Mouse (Mus musculus): ENCODE results near the gene Mobp. TPM values are rescaled to one million over a fixed set of nuclear protein-coding genes. Genes with fewer than 3 reads are reported as not detected.
A peak's percentile ranks its signal among the peaks of the same experiment; 100 is the strongest.

Mobp gene
- total RNA-seq, 2 experiments from 2014 or later, result not detected

DNA sequence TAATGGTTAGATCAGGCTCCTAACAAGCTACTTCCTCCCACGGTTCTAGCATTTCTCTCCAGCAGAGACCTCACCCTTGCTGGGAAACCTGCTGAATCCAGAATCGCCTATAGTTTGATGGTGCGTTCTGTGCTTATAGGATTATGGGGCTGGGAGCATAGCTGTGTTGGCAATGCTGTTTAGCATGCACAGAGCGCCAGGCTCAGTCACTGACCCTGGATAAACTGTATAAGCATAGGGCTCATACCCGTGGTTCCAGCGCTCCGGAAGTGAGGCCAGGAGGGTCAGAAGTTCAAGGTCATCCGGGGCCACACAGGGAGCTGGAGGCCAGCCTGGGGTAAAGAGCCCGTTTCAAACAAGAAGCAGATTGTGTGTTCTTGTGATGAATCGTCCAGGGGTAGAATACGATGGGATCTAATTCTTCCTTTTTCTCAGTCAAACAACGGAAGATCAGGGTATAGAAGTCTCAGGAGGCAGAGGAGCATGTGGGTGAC is 2.4 kb downstream of the Mobp start:
- no peak for TF ChIP-seq CTCF (IDR thresholded peaks at IDR 0.05)
- H3K27ac ChIP-seq, result no peak overlapping the region
- no peak overlapping the region for H3K4me3 ChIP-seq
- intact Hi-C loops (cut with DNase I), result no loop called here
- no peak for DNase-seq

DNA sequence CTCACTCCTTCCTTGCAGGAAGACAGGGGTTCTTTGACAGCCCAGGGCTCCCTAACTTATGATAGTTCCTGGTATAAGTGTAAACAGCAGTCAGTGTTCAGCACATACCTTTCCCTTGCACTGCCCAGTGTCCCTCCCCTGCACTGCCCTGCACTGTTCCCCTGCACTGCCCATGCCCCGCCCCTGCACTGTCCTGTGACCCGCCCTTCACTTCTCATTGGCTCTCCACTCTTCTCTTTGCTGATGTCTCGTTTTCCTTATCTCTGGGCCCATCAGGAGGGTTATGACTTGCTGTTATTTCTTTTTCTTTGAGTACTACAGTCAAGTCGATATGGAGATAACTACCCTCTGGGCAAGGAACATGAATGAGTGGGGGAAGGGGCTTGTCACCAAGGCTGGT is 8.5 kb downstream of the Mobp start:
- intact Hi-C loops (cut with DNase I), result no loop called here
- Histone ChIP-seq H3K4me3 (no peak overlapping the region), H3K27ac (no peak overlapping the region)
- TF ChIP-seq CTCF (IDR thresholded peaks at IDR 0.05), result no peak
- no peak for DNase-seq

DNA sequence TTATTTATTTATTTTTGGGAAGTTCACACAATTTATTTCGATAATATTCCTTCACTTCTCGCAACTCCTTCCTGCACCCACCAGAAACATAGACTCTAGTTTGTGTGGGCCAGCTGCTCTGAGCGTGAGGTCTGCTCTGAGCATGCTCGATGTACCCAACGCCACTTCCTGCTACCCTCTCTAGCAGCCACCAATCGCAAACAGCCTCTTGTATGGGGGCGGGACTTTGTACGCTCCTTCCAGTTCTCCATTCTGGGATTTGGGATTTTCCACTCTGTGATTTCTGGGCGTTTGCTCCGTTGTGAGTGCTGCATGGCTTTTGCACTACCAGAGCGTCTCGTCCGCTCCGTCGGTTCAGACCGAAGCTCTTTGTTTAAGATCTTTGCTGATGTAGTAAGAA is 14.4 kb downstream of the Mobp start:
- H3K27ac ChIP-seq, result no peak overlapping the region
- intact Hi-C loops (cut with DNase I), result no loop called here
- DNase-seq, result no peak
- no peak for TF ChIP-seq CTCF (IDR thresholded peaks at IDR 0.05)
- H3K4me3 ChIP-seq, result no peak overlapping the region

DNA sequence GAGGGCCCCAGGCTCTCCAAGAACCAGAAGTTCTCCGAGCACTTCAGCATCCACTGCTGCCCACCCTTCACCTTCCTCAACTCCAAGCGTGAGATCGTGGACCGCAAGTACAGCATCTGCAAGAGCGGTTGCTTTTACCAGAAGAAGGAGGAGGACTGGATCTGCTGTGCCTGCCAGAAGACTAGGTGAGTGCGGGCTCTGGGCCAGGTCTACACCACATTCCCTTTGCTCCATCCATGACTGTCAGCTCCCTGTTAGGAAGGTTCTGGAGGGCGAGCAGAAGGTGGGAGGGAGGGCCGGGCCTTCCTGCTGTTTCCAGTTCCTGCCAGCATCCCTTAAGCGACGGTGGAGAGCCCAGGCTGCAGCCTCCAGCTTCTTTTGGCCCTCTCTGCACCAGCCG is 18.3 kb downstream of the Mobp start:
- TF ChIP-seq CTCF (IDR thresholded peaks at IDR 0.05), result no peak
- DNase-seq, result no peak
- H3K27ac ChIP-seq, result no peak overlapping the region
- intact Hi-C loops (cut with DNase I), result no loop called here
- no peak overlapping the region for H3K4me3 ChIP-seq

DNA sequence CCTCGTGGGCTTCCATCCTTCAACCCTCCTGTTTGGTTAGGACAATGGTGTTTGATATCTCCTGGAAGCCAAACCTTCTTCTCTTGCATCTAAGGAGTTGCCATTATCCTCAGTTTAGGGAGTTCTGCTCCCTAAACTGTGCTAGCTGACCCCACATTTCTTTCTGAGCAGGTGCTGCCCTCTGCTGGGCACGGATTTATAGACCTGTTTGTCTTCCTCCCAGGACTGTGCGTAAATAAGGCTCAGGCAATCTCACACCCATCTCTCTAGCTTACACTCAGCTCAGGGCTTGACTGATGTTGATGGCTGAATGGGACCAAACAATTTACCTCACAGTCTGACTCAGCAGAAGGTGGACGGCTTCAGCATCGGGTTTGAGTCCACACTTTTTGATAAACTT is 21.8 kb downstream of the Mobp start:
- TF ChIP-seq CTCF (IDR thresholded peaks at IDR 0.05), result peak; percentile 63
- DNase-seq, result peak; percentile 50
- Histone ChIP-seq H3K27ac (no peak overlapping the region), H3K4me3 (no peak overlapping the region)
- intact Hi-C loops (cut with DNase I), result loop anchor here (2.0 kb wide), 1 partner anchor 30 kb away; no protein-coding TSS in a partner anchor

DNA sequence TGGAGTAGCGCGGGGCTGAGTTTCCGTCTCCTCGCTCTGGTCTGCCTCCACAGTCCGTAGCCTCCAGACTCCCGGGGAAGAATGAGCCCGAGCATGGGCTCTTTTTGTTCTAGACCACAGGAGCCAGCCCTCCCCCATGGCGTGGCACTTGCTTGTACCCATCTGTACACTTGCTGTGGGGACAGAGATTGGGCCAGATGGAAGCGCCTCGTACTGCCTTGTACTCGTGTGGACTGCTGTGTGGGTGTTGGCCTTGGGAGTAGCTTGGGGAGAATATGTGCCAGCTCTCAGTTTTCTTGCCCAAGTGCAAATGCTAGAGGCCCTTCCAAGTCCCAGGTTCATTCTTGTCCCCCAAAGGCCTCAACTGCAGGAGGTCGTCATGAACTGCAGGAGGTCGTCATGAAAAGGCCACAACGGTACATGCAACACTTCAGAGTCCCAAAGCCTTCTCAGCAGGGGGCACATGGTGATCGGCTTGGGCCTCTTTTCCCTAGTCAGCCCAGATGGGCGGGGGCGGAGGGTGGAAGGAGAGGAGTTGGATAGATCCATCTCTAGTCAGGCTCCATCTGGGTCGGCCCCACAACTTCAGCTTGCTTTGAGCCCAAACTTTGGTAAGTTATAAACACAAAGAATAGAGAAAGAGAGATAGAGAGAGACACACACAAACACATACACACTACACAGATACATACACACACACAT is 25.1 kb downstream of the Mobp start:
- no peak for TF ChIP-seq CTCF (IDR thresholded peaks at IDR 0.05)
- Histone ChIP-seq H3K4me3 (no peak overlapping the region), H3K27ac (no peak overlapping the region)
- DNase-seq, result no peak
- intact Hi-C loops (cut with DNase I), result no loop called here

DNA sequence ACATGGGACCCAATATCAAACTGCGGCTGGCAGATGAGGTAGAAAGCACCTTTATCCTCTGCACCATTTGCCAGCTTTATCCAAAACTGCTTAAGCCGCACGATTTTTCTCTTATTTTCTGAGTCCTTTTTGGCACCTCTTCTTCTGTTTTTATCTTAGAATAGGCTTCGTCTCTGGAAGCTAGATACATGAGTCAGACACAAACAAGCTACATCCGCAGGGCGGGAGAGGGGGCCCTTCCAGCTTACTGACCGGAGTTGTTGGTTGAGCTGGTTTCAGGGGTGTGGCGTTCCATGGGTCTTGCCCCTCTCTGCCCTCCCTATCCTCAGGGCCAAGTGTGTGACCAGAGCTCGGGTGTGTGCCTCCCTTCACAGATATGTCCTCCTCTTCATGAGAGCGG is 29.3 kb downstream of the Mobp start:
- no peak overlapping the region for H3K27ac ChIP-seq
- H3K4me3 ChIP-seq, result no peak overlapping the region
- no peak for TF ChIP-seq CTCF (IDR thresholded peaks at IDR 0.05)
- DNase-seq, result no peak
- intact Hi-C loops (cut with DNase I), result no loop called here

DNA sequence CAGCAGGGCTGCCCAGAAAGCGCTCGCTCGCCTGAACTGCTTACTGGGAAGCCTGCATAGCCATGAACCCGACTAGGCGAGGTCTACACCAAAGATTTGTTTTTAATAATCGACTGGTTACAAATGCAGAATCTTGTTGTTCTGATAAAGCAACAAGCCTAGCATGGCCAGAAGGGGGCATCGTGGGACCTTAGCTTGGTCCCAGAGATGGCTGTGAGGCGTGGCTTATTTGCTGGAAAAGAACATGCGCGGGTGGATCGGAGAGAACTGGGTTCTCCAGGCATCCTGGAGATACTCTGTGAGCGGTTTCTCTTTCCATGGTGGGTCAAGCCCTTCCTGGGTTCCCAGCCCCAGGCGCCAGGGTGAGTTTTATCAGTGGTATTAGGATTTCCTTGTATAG is 35.0 kb downstream of the Mobp start:
- DNase-seq, result peak; percentile 41
- intact Hi-C loops (cut with DNase I), result no loop called here
- TF ChIP-seq CTCF (IDR thresholded peaks at IDR 0.05), result peak; percentile 42
- H3K4me3 ChIP-seq, result no peak overlapping the region
- H3K27ac ChIP-seq, result no peak overlapping the region

DNA sequence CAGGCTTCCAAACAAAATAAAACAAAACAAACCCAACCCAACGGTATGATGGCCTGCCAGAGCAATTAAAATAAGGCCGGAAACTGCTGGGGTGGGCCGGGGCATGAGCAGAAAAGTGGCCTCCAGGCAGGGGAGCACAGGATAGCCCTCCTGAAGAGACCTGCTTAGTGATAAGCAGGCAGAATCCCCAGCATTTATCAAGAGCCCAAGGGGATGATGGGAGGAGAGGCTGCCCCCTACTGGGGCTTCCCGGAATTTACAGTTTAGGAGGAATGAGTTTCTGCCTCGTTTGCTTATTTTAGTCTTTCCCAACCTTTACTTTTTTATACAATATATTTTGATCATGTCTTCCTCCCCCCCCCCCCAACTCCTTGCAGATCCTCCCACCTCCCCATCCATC is 37.3 kb downstream of the Mobp start:
- peak; percentile 39 for TF ChIP-seq CTCF (IDR thresholded peaks at IDR 0.05)
- no peak overlapping the region for H3K27ac ChIP-seq
- no peak for DNase-seq
- no peak overlapping the region for H3K4me3 ChIP-seq
- intact Hi-C loops (cut with DNase I), result no loop called here

DNA sequence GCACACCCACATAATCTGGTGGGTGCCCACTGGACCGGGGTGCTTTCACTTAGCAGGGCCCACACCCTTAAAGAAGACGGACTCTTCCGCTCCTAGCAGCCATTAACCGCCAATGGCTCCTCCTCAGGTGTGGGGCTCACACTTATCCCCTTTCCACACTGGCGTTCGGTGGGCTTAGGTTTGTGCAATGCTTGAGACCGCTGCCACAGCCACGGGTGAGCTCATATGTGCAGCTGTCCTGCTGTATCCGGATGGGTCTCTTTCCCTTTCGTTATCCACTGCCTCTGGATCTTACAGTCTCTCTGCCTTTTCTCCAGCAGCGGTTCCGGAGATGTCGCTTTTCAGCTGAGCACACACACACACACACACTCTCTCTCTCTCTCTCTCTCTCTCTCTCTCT is 41.4 kb downstream of the Mobp start:
- no peak for TF ChIP-seq CTCF (IDR thresholded peaks at IDR 0.05)
- H3K27ac ChIP-seq, result no peak overlapping the region
- no peak for DNase-seq
- intact Hi-C loops (cut with DNase I), result loop anchor here (5.0 kb wide), 1 partner anchor 186 kb away; no protein-coding TSS in a partner anchor
- H3K4me3 ChIP-seq, result peak overlapping the region; percentile 58

DNA sequence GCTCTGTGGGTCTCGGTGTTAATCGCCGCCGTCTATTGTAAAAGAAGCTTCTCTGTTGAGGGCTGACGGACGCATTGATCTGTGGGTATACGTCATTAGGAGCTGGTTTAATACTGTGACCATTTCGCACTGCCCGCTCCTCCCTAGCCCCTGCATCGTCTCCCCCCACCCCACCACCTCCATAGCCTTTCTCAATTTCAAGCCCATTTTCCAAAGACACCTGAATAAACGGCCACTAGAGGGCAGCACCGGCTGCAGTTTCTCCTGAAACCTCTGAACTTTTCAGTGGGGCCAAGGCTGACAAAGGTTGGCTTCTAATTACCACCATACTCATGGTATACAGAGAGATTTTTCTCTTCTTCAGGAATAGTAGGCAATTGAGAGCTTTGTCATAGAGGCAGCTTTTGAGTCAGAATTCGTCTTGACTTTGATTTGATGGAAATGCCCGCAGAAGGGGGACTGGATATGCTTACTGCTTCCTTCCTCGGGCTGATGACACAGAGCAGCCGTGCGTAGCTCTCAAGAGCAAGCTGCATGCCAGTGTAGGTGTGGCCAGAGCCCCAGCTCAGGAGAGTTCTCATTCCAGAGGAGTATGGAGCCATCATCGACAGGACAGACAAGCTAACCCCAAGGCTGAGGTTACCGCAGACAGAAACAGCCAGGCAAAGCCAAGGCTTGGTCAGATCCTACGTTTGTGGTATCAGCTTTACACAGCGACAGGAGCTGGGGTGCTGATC is 42.0 kb downstream of the Mobp start:
- intact Hi-C loops (cut with DNase I), result loop anchor here (5.0 kb wide), 1 partner anchor 186 kb away; no protein-coding TSS in a partner anchor
- DNase-seq, result peak; percentile 80
- peak overlapping the region; percentile 58 for H3K4me3 ChIP-seq
- H3K27ac ChIP-seq, result no peak overlapping the region
- peak; percentile 76 for TF ChIP-seq CTCF (IDR thresholded peaks at IDR 0.05)

DNA sequence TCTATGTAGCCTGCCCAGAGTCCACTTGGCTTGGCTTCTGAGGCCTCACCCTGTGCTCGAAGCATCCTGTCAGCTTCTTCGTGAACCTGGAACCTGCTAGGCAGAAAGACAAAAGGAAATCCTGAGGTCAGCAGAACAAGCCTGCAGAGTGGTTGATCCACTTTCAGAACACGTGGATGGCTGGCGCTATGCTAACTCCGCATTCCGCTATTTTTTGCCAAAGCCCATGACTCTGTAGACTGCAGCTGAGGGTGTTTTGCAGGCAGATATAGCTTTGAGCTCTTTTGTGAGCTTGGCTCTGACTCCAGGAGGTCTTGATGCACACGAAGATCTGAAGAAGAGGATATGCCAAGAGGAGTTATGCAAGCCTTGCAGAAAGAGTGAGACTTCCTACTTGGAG is 43.2 kb downstream of the Mobp start:
- H3K4me3 ChIP-seq, result no peak overlapping the region
- intact Hi-C loops (cut with DNase I), result loop anchor here (5.0 kb wide), 1 partner anchor 185 kb away; no protein-coding TSS in a partner anchor
- no peak for TF ChIP-seq CTCF (IDR thresholded peaks at IDR 0.05)
- H3K27ac ChIP-seq, result no peak overlapping the region
- no peak for DNase-seq

DNA sequence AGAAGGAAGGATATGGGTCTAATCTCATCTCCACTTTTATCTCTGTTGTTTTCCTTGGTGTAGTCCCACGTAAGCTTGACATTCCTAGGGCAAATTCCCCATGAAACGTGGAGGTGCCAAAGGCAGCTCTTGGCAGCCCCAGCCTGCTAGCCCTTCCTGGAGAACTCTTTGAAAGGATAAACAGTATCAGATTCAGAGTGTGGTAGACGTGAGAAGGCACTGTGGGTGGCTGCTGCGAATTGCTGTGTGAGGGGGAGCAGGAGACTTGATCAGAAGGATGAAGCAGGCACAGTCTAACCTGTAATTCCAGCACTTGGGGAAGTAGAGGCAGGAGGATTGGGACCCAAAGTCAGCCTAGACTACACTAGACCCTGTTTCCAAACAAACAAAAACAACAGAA is 51.4 kb downstream of the Mobp start:
- no peak for DNase-seq
- TF ChIP-seq CTCF (IDR thresholded peaks at IDR 0.05), result no peak
- H3K27ac ChIP-seq, result no peak overlapping the region
- no peak overlapping the region for H3K4me3 ChIP-seq
- intact Hi-C loops (cut with DNase I), result no loop called here
